Mouse (Mus musculus): ENCODE data around the gene Nck2. TPM values are rescaled to one million over a fixed set of nuclear protein-coding genes. Genes with fewer than 3 reads are reported as not detected.

The Nck2 gene
- polyA plus RNA-seq, 1 experiment from 2014 or later: 51.3 TPM

- no peak overlapping the region for H3K4me2 ChIP-seq
- H3K27me3 ChIP-seq: no peaks in the 10 kb centered on the region
- 0 out of 2 replicates have a peak, but pooled peaks cover 3% of the 10 kb centered on the region for H3K4me1 ChIP-seq
- H3K27ac ChIP-seq: no peak overlapping the region
- H3K36me3 ChIP-seq: no peaks in the 10 kb centered on the region; the same call in 1 of the 2 replicates
- no peak overlapping the region for H3K4me3 ChIP-seq
- no peak overlapping the region for H3K9ac ChIP-seq
- ATAC-seq (ENCODE audit: borderline replicate concordance, extremely low read depth, low FRiP score, low TSS enrichment): no peak
- WGBS: 96% methylated on average over 3 of the region's 3 CpGs
- no peaks in the 10 kb centered on the region for H3K9me3 ChIP-seq
Measured at GRCm38 (mm10) chr1:43517405-43517804, 73.0 kb downstream of the Nck2 start.

GRCm38 (mm10) chr1:43520216-43520988, 76.0 kb downstream of the Nck2 start:
- Histone ChIP-seq H3K27ac (no peak overlapping the region), H3K4me2 (no peak overlapping the region), H3K4me3 (no peak overlapping the region), H3K9ac (no peak overlapping the region), H3K4me1 (0 out of 2 replicates have a peak, but pooled peaks cover 3% of the 10 kb centered on the region), H3K36me3 (no peaks in the 10 kb centered on the region), H3K9me3 (no peaks in the 10 kb centered on the region), H3K27me3 (no peaks in the 10 kb centered on the region)
- WGBS: 89% methylated on average over 1 of the region's 1 CpGs
- ATAC-seq (ENCODE audit: borderline replicate concordance, extremely low read depth, low FRiP score, low TSS enrichment): no peak

GRCm38 (mm10) chr1:43520989-43521371, 76.6 kb downstream of the Nck2 start:
- Histone ChIP-seq H3K36me3 (no peaks in the 10 kb centered on the region), H3K4me1 (0 out of 2 replicates have a peak, but pooled peaks cover 3% of the 10 kb centered on the region), H3K9me3 (no peaks in the 10 kb centered on the region), H3K4me3 (no peak overlapping the region), H3K27ac (no peak overlapping the region), H3K27me3 (no peaks in the 10 kb centered on the region), H3K9ac (no peak overlapping the region), H3K4me2 (no peak overlapping the region)
- 73% methylated on average over 3 of the region's 3 CpGs for whole genome bisulfite sequencing
- ATAC-seq (ENCODE audit: borderline replicate concordance, extremely low read depth, low FRiP score, low TSS enrichment): no peak

- Histone ChIP-seq H3K4me3 (no peak overlapping the region), H3K4me1 (0 out of 2 replicates have a peak, but pooled peaks cover 3% of the 10 kb centered on the region), H3K4me2 (no peak overlapping the region), H3K36me3 (no peaks in the 10 kb centered on the region), H3K9ac (no peak overlapping the region), H3K27ac (no peak overlapping the region), H3K9me3 (no peaks in the 10 kb centered on the region), H3K27me3 (no peaks in the 10 kb centered on the region)
- WGBS: 56% methylated on average over 3 of the region's 3 CpGs
- ATAC-seq (ENCODE audit: borderline replicate concordance, extremely low read depth, low FRiP score, low TSS enrichment): no peak
Measured at GRCm38 (mm10) chr1:43521512-43521911, 77.1 kb downstream of the Nck2 start.

GRCm38 (mm10) chr1:43521950-43522349, 77.6 kb downstream of the Nck2 start:
- no peaks in the 10 kb centered on the region for H3K36me3 ChIP-seq
- no peak overlapping the region for H3K4me3 ChIP-seq
- no peaks in the 10 kb centered on the region for H3K27me3 ChIP-seq
- no peak overlapping the region for H3K4me2 ChIP-seq
- H3K9me3 ChIP-seq: no peaks in the 10 kb centered on the region
- ATAC-seq (ENCODE audit: borderline replicate concordance, extremely low read depth, low FRiP score, low TSS enrichment): no peak
- H3K4me1 ChIP-seq: 0 out of 2 replicates have a peak, but pooled peaks cover 3% of the 10 kb centered on the region
- H3K27ac ChIP-seq: no peak overlapping the region
- H3K9ac ChIP-seq: no peak overlapping the region
- WGBS: 82% methylated on average over 4 of the region's 4 CpGs

GRCm38 (mm10) chr1:43522976-43523375, 78.6 kb downstream of the Nck2 start:
- Histone ChIP-seq H3K4me1 (0 out of 2 replicates have a peak, but pooled peaks cover 3% of the 10 kb centered on the region), H3K9me3 (no peaks in the 10 kb centered on the region), H3K27ac (no peak overlapping the region), H3K36me3 (no peaks in the 10 kb centered on the region), H3K4me2 (no peak overlapping the region), H3K27me3 (no peaks in the 10 kb centered on the region), H3K9ac (no peak overlapping the region), H3K4me3 (no peak overlapping the region)
- 44% methylated on average over 2 of the region's 2 CpGs for WGBS
- ATAC-seq (ENCODE audit: borderline replicate concordance, extremely low read depth, low FRiP score, low TSS enrichment): no peak

- H3K9ac ChIP-seq: no peak overlapping the region
- no peak for ATAC-seq (ENCODE audit: borderline replicate concordance, extremely low read depth, low FRiP score, low TSS enrichment)
- WGBS: 56% methylated on average over 3 of the region's 3 CpGs
Measured at GRCm38 (mm10) chr1:43524332-43524731, 80.0 kb downstream of the Nck2 start.

GRCm38 (mm10) chr1:43528275-43528674, 83.9 kb downstream of the Nck2 start:
- no peaks in the 10 kb centered on the region for H3K27me3 ChIP-seq
- no peaks in the 10 kb centered on the region for H3K36me3 ChIP-seq
- H3K9me3 ChIP-seq: no peaks in the 10 kb centered on the region
- 90% methylated on average over 2 of the region's 2 CpGs for WGBS
- ATAC-seq (ENCODE audit: borderline replicate concordance, extremely low read depth, low FRiP score, low TSS enrichment): no peak
- no peak overlapping the region for H3K4me2 ChIP-seq
- H3K4me3 ChIP-seq: no peak overlapping the region
- no peak overlapping the region for H3K27ac ChIP-seq
- peaks cover 33% of the 10 kb centered on the region for H3K4me1 ChIP-seq
- H3K9ac ChIP-seq: no peak overlapping the region

More at GRCm38 (mm10) chr1:43524332-43524731, 80.0 kb downstream of the Nck2 start:
- Histone ChIP-seq H3K4me3 (no peak overlapping the region), H3K27me3 (no peaks in the 10 kb centered on the region), H3K27ac (no peak overlapping the region), H3K36me3 (no peaks in the 10 kb centered on the region), H3K9me3 (no peaks in the 10 kb centered on the region), H3K4me1 (0 out of 2 replicates have a peak, but pooled peaks cover 7% of the 10 kb centered on the region), H3K4me2 (no peak overlapping the region)

GRCm38 (mm10) chr1:43529086-43529485, 84.7 kb downstream of the Nck2 start:
- Histone ChIP-seq H3K36me3 (no peaks in the 10 kb centered on the region), H3K4me3 (no peak overlapping the region), H3K9ac (no peak overlapping the region), H3K9me3 (no peaks in the 10 kb centered on the region), H3K4me2 (no peak overlapping the region), H3K27ac (no peak overlapping the region), H3K27me3 (no peaks in the 10 kb centered on the region), H3K4me1 (peaks cover 36% of the 10 kb centered on the region)
- no peak for ATAC-seq (ENCODE audit: borderline replicate concordance, extremely low read depth, low FRiP score, low TSS enrichment)
- 68% methylated on average over 1 of the region's 1 CpGs for WGBS

GRCm38 (mm10) chr1:43530295-43531020, 86.1 kb downstream of the Nck2 start:
- ATAC-seq (ENCODE audit: borderline replicate concordance, extremely low read depth, low FRiP score, low TSS enrichment): no peak
- Histone ChIP-seq H3K27ac (no peak overlapping the region), H3K4me1 (peaks cover 37% of the 10 kb centered on the region)

GRCm38 (mm10) chr1:43531307-43531706, 86.9 kb downstream of the Nck2 start:
- Histone ChIP-seq H3K9me3 (no peaks in the 10 kb centered on the region), H3K4me3 (no peak overlapping the region), H3K27me3 (no peaks in the 10 kb centered on the region), H3K27ac (no peak overlapping the region), H3K36me3 (peaks cover 4% of the 10 kb centered on the region; the same call in 1 of the 2 replicates), H3K9ac (no peak overlapping the region), H3K4me2 (no peak overlapping the region), H3K4me1 (peaks cover 37% of the 10 kb centered on the region)
- no peak for ATAC-seq (ENCODE audit: borderline replicate concordance, extremely low read depth, low FRiP score, low TSS enrichment)
- WGBS: 68% methylated on average over 7 of the region's 7 CpGs

More at GRCm38 (mm10) chr1:43530295-43531020, 86.1 kb downstream of the Nck2 start:
- no peaks in the 10 kb centered on the region for H3K27me3 ChIP-seq
- no peak overlapping the region for H3K4me3 ChIP-seq
- 65% methylated on average over 7 of the region's 7 CpGs for WGBS
- no peak overlapping the region for H3K9ac ChIP-seq
- peaks cover 4% of the 10 kb centered on the region; the same call in 1 of the 2 replicates for H3K36me3 ChIP-seq
- H3K4me2 ChIP-seq: no peak overlapping the region
- no peaks in the 10 kb centered on the region for H3K9me3 ChIP-seq

GRCm38 (mm10) chr1:43532279-43532678, 87.9 kb downstream of the Nck2 start:
- no peak overlapping the region for H3K4me3 ChIP-seq
- H3K27ac ChIP-seq: no peak overlapping the region
- H3K4me1 ChIP-seq: peaks cover 37% of the 10 kb centered on the region
- no peak overlapping the region for H3K4me2 ChIP-seq
- no peaks in the 10 kb centered on the region for H3K9me3 ChIP-seq
- no peak overlapping the region for H3K9ac ChIP-seq
- WGBS: 43% methylated on average over 4 of the region's 4 CpGs
- H3K27me3 ChIP-seq: no peaks in the 10 kb centered on the region
- peaks cover 4% of the 10 kb centered on the region; the same call in 1 of the 2 replicates for H3K36me3 ChIP-seq
- no peak for ATAC-seq (ENCODE audit: borderline replicate concordance, extremely low read depth, low FRiP score, low TSS enrichment)

All from lung, embryonic 15.5 days (tissue).